Mouse (Mus musculus) liver, adult 2 months (tissue): Measurements from ENCODE around the gene Dnah8.

Experiments used
- CTCF ChIP-seq: fragments of 200-500 bp; IDR thresholded peaks from 2 replicates; pipeline ENCODE4 v1.5.1; 2011; ENCODE audit warnings: low read depth, low read length, control low read depth
- POLR2A ChIP-seq: fragments of 200-500 bp; IDR thresholded peaks from 2 replicates; pipeline ENCODE4 v1.6.1; 2011; ENCODE audit warnings: low read length, control low read depth; ENCODE audit not compliant: insufficient read depth; ENCODE audit errors: extremely low read depth

GRCm38 (mm10) chr17:30575121-30575904 lies 48.8 kb upstream of the Dnah8 start:
- TF ChIP-seq CTCF (no peak), POLR2A (no peak)
